Mouse (Mus musculus) adrenal gland, adult 18-20 months (tissue): ENCODE data around the gene Capn7. TPM values are rescaled to one million over a fixed set of nuclear protein-coding genes. Genes with fewer than 3 reads are reported as not detected.
A peak's percentile ranks its signal among the peaks of the same experiment; 100 is the strongest.

Experiments
- DNase-seq, 2 experiments: peaks; one replicate each; pipeline ENCODE4 v3.0.0; 2021 to 2022; ENCODE audit warnings: low spot score in 2 of 2
- total RNA-seq, 2 experiments: library from RNA; stranded (reverse); gene quantifications; 1 replicate in 1 of 2; 2 replicates in 1 of 2; pipeline ENCODE4 v1.2.3; 2021

Gene Capn7
- total RNA-seq, 2 experiments from 2014 or later, result 32.9 to 45.3 TPM

DNA sequence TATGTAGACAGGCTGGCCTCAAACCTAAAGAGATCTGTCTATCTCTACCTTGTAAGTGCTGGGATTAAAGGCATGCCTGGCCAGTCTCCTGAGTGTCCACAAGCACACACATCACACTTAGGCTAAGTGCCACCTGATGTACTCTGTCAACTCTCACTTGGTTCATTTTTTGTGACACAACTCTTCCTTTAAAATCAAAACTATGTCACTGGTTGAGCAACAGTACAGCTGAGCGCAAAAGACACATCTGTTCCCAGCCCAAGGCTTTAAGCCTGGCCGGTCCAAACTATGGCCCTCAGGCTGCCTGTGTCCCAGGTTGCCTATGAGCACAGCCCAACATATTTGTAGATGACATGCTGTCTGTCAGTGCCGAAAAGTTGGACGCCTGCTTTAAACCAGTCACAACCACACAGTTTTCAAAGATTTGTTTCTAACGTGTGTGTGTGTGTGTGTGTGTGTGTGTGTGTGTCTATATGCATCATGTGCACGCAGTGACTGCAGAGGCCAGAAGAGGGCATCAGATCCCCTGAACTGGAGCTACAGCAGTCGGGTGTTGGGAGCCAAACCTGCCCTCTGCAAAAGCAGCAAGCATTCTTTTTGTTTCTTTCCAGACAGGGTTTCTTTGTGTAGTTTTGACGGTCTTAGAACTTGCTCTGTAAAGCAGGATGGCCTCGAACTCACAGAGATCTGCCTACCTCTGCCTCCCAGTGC is 58.5 kb downstream of the Capn7 start:
- DNase-seq, result no peak

DNA sequence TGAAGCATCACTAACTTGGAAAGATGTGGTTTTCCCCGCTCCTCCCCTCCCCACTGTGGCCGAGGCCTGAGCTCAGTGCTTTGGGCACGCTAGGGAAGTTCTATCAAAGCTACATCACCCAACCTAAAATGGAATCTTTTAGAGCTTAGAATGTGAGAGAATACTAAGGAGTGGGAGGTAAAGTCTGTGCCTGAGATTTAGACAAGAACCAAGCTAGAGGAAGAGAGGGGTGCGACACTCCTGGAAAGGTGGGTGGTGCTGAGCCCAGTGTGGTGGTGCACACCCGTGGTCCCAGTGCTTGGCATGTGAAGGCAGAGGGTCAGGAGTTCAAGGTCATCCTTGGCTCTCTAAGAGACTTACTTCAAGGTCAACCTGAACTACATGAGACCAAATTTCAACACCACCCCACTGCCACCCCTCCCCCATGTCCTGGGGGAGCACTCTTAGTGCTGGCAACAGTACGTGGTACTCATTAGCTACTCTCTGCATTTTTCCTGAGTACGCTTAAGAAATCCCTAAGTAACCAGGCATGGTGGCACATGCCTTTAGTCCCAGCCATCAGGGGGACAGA is 59.3 kb downstream of the Capn7 start:
- no peak for DNase-seq

DNA sequence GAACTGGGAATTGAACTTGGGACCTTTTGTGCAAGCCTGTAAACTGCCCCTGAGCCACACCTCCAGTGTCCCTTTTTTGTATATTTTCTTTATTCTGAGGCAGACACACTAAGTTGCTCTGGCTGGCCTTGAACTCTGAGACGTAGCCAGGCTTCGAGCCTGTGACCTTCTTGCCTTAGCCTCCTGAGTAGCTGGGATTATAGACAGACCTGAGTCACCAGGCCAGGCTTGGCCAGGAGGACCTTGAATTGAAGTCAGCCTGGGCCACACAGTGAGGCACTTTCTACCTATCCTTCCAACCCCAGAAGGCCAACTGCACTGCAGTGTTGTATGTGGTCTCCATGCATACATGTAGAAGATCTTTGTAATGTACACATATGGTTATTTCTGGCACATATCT is 60.0 kb downstream of the Capn7 start:
- no peak for DNase-seq

DNA sequence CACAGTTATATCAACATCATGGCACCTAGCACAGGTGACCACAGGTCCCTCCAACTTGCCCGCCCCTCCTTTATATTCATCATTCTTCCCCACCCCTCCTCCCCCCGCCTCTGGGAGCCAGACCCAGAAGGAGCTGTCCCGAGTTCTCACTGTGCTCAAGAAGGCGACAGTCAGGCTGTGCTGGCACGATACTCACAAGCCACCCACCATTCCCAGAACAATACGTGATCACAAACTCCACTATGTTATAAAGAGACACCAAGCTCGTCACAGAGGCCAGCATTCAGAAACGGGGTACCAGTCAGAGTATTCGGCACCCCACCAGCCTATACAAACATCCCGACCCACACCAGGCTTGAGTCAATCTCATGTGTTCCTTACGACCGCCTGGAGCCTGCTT is 60.9 kb downstream of the Capn7 start:
- no peak for DNase-seq

DNA sequence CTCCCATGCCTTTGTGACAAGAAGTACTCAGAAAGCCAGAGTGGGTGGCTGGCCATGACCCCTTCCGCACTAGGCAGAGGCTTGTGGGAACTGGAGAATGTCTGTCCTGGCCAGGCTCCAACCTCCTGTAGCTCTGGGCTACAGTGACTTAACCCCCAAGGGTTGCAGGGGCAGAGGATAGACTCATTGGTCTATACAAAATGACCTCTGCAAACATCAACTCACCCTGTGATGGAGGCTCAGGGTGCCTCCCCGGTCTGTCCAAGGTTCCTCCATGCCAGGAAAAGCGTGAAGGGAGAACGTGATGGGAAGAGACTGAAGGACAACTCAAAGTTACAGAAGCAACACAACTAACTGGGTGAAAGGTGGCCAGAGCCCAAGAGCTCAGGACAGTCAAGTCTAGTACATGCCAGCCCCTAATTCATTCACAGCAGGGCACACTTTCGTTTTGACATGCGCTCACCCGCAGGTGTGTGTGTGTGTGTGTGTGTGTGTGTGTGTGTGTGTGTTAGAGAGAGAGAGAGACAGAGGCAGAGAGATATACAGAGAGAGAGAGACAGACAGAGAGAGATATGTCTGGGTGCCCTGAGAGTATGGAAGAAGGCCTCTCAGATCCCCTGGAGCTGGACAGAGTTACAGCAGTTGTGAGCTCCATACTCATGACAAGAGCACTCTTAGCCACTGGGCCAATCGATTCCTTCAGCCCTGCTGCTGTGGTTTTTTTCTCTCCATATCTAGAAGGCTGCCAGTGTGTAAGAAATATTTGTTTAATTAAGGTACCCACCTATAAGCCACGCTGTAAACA is 61.6 kb downstream of the Capn7 start:
- DNase-seq, result no peak

DNA sequence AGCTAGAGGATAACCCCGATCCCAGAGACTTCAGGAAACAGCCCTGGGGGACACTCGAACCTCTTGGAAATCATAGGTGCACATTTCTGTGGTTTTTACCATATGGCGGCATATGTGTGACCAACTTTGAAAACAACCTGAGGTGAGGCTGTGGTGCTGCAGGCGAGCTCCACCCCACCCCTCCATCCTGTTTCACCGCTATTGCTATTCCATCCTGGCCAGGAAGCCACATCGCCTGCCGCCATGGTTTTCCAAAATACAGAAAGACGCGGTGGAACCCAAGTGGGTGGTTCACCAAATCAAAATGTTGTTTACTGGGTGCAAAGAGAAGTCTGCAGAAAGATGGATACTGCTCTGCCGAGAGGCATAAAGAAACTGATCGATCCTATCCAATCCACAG is 62.4 kb downstream of the Capn7 start:
- DNase-seq, result no peak

DNA sequence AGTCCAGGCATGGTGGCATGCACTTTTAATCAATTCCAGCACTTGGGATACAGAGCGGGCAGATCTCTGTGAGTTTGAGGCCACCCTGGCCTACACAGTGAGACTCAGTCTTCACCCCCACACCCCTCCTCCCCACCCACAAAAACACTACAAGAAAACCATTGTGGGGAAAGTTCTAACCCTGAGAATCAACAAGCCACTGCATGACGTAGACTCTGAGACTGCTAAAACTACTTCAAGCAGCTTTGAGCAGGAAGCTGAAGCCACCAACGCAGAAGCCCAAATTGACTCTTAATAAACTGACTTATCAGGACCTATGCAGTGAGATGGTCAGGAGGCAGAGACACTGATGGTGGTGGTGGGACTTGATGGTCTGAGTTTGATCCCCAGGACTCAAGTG is 62.8 kb downstream of the Capn7 start:
- no peak for DNase-seq

DNA sequence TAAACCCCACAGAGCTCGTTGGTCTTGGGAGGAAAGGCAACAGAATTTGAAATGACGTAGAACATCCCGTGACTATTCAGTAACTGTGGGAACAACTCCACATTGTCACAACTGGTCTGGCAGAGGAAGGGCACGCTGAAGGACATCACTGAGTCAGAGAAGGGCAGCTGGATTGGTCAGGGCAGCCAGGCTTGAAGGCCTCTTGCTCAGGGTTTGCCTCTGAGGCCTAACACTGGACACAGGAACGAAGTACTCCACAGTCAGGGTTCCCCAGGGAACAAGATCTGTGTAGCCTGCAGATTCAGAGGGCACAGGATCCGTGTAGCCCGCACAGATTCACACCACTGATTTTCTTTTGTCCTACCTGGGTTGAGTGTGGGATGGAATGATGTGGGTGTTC is 63.8 kb downstream of the Capn7 start:
- no peak for DNase-seq

DNA sequence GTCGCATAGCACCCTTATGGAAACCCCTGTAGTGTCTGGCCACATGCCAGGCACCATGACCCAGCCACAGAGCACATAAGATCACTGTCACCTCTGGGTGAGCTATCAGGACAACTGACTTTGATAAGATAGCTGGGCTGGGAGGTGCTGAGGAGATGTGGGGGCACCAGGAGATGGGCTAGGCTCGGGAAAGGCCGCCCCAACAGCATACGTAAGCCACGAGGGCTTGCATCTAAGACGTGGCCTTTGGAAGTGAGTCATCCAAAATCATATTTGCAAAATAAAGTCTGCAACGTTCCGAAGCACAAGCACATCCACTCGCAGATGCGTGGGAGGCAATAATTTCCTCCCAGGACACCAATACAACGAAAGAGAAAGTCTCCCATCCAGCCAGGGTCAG is 64.5 kb downstream of the Capn7 start:
- DNase-seq, result no peak

DNA sequence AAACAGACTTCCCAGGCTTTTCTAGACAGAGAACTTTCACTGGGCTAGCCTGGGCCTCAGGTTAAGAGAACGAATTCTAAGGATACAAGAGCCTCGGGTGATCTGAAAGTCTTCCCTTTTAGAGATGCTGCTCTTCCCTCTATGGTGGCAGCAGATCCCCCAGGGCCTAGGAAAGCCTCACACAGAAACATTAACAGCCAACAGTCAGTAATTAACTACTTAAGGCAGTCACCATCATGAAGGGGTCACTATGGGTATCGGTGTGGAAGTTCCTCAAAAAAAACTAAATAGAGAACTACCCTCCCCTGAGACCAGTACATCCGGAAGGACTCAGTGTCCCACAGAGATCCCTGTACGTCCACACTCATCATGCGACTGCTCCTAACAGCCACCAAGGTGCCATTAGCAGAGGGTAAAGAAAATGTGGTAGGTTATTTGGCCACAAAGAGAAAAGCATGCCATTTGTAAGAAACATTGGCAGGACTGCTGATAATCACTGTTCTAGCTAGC is 65.5 kb downstream of the Capn7 start:
- no peak for DNase-seq

DNA sequence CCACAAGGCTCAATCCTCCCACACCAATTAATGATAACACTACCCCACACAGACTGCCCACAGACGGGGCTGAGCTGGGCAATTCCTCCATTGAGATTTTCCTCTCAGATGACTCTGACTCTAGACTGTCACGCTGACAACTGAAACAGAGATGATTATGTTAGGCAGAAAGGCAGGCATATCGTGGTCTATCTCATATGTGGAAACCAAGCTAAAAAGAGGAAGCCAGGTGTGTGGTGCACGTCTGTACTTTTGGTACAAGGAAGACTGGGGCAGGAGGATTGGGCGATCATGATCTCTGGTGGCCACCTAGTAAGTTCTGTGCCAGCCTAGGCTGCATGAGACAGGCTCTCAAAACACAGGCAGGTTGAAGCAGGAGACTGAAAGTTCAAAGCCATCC is 66.3 kb downstream of the Capn7 start:
- no peak for DNase-seq

DNA sequence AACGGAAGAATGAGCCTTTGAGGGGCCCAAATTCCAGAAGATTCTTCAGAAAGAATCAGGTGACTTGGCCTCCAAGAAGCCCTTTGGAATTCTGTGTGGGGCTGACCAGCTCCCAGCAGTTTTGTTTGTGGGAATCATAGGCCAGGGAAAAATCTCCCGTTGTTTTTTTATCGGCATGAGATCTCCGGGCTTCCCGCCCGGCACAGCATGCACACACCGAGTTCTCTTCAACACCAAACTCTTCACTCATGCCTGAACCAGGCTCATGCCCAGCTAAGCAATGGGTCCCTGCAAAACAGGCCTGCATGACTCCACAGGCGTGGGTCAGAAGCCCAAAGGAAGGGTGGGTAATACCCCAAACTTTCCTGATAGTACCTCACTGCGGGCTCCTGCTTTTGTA is 67.1 kb downstream of the Capn7 start:
- peak in 1 of 2 experiments; percentile 19 for DNase-seq

DNA sequence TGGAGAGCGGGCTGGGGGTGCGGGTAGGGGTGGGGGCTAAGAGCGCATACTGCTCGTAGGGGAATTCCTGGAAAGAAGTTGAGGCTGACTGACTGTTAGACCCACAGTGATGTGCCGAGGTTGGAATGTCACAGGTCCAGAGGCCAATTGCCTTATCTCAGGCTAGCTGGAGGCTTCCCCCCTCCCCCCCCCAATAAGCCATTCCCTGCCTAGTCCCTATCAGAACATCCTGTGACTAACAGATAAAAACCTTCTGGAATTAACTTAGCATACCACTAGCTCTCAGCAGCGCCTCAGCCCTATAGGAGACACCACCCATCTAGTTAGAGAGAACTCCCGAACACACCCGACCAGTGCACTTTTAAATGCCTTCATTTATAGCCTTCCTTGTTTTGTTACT is 67.6 kb downstream of the Capn7 start:
- no peak for DNase-seq

DNA sequence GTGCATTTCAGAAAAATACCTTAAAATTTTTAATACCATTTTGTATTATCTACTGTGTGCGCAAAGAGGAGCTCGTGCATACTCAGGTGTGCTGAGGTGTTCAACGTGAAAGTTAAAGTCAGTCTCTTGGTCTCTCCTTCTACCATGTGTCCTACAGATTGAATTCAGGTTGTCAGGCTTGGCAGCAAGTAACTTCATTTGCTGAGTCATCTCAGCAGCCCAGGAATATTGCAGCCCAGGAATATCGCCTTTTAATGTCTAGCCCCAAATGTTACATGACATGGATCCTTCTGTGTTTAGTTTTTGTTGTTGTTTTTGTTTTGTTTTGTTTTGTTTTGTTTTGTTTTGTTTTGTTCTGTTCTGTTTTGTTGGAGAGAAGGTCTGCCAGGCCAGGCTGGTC is 68.2 kb downstream of the Capn7 start:
- DNase-seq, result no peak

DNA sequence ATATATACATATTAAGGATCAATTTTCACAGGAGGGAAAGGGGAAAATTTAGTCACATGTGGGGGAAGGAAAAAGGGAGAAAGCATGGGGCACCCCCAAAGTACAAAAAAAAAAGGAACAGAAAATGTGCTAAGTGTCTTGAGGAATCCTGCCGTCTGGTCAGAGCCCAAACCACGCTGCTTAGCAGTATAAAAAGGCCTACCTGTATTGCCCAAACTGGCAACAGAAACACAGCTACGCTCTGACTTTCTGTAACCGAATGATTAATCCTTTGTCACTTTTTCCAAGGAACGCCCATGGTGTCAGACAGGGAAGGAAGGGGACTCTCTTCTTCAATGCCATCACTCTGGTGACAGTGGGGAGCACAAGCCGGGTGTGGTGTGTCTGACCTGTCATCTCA is 69.2 kb downstream of the Capn7 start:
- no peak for DNase-seq

DNA sequence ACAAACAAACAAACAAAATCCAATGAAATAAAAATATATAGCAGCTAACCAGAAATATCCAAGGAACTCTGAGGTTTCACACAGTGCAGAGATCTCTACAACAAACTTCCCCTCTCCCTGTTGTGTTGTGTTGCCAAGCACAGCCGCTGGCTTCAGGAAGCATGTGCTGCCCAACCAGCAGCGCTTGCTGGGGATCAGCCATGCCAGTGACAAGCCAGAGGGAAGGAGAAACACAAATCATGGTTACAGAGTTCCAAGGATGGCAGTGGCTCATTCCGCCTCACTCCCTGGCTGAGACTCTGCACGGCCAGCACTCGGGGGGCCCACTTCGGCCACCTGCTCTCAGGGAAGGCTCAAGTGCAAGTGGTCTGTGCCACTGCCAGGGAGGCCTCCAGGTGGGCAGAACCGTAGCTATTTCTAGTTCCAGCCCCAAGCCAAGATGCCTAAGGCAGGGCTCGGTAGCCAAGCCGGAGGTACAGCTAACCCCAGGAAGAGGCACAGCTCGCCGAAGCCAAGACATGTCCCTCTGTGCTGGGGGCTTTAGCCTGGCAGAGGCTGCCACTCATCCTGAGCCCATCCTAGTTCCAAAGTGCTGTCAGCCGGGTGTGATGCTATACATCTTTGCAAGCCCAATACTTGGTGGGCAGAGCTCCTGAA is 69.8 kb downstream of the Capn7 start:
- no peak for DNase-seq

DNA sequence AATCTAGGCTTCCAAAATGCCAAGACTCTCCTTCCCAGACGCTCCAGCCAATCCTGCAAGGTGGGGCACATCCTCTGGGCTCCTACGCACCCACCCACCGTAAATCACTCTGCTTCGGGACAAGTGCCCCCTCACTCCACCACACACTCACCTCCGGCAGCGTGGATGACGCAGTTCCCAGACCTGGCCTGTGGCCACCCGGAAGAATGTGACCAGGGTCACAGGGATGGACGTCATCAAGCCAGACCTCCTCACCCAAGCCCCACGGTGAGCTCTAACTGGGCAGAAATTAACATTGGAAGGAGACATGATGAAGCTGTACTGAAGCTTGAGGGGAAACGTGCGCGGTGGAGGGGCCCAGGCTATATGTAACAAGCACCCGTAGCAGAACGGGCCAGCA is 70.8 kb downstream of the Capn7 start:
- DNase-seq, result peak; percentile 64 to 66

DNA sequence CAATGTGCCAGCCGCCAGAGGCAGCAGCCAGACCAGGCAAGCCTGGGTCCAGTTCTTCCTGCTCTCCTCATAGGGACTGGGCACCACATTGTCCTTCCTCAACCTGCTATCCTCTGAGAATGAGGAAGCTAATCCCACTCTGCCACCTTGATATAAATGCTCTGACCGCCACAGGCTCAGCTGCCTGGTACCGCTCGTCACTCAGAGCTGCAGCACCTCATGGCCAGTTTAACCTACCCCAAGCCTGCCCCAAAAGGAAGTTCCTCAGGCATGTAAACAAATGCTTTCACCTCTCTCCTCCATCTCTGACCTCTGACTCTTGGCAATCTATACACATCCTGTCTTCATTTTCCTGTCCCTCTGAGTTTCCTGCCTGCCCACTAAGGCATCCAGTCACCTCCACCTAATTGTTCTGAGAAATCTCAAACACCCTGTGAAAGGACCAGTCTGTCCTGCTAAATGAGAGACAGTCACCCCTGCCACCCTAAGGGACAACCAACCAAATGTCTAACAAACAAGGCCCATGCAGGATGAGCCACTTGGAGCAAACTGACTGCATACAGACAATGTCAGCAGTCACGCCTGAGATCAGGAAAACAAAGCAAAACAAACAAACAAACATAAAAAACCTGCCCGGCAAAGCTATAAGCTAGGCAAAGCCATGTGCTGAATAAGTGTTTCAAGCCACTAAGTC is 71.6 kb downstream of the Capn7 start:
- no peak for DNase-seq

DNA sequence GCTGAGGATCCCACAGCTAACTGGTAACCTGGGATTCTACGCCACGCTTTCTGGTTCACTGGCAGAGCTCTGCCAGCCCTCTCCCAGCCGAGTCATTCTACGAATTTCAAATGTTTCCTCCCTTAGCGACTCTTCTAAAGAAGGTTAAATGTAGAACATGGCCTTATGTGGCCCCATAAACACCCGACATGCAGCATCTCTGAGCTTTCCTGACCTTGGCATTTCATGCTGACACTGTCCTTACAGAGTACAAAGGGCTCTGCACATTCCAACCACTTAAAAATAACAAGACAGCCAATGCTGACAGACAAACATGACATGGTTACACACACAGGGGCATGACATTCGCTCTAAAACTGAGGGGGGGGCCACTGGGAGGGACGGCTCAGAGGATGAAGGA is 72.2 kb downstream of the Capn7 start:
- no peak for DNase-seq

DNA sequence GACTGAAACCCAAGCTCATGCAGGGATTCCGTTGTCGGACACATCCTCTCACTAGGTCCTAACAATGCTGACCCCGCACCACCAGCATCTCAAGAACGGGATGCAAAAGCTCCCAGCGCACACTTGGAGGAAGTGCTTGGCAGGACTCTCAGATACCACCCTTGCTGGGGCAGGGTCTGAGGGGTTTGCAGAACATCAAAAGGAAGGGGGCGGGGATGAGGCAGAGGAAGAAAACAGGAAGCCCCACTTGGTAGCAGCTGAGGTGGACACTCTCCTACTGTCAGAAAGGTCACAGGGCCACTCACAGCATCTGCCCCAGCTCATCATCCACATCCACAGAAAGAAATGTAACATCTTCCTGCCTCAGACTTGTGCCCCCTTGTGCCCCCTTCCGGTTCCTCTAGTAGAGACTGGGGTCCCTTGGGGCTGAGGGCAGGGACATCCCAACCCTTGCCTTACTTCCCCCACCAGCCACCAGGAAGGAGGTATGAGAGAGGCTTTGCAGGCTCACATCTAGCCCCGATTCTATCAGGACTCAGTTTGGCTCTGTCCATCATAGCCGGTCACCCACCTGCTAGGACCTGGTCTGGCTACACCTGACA is 73.8 kb downstream of the Capn7 start:
- no peak for DNase-seq

DNA sequence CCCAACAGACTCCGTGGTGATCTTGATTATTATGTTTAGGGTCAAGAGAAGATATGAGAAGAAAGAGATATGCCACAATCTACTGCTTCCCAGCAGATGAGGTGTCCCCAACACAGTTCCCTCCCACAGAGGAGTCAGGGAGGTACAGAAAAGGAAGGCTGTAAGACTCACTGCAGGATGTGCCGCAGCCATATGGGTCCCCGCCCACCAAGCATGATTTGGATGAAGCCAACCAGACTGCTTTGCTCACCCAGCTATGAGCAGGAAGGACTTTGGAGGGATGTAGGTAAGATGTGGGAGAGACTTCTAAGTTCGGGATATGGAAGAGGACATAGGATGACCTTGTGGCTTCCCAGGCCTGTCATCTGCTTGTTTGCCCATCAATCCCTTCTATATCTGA is 74.3 kb downstream of the Capn7 start:
- DNase-seq, result no peak
